Mouse (Mus musculus) MEL (cell line): ENCODE results near the gene Vps51. TPM values are rescaled to one million over a fixed set of nuclear protein-coding genes. Genes with fewer than 3 reads are reported as not detected.
A peak's percentile ranks its signal among the peaks of the same experiment; 100 is the strongest.

Source experiments
- DNase-seq: peaks from one replicate; pipeline ENCODE4 v3.0.0; 2011; ENCODE audit warnings: low read depth, low spot score
- H3K27ac ChIP-seq: 2 replicates; pipeline ENCODE4 v1.5.1; 2012; ENCODE audit warnings: low read depth, mild to moderate bottlenecking, control low read depth, low read length, moderate library complexity; ENCODE audit not compliant: control insufficient read depth
- H3K27me3 ChIP-seq, 2 experiments: fragments of 150-350 bp in 1 of 2; sonication (generic) in 1 of 2; 2 replicates each; pipeline ENCODE4 v1.6.1; 2012; ENCODE audit warnings: low read length in 2 of 2, mild to moderate bottlenecking in 2 of 2, improper control_type of control experiment in 1 of 2, moderate library complexity in 1 of 2; ENCODE audit not compliant: insufficient read depth in 2 of 2, control insufficient read depth in 1 of 2
- H3K36me3 ChIP-seq, 2 experiments: 2 replicates each; pipeline ENCODE4 v1.6.1; 2012 to 2014; ENCODE audit warnings: low read length in 2 of 2, improper control_type of control experiment in 1 of 2, inconsistent platforms in 1 of 2, mild to moderate bottlenecking in 1 of 2; ENCODE audit not compliant: insufficient read depth in 2 of 2, control insufficient read depth in 1 of 2
- H3K4me1 ChIP-seq, 2 experiments: fragments of 150-350 bp in 1 of 2; sonication (generic) in 1 of 2; 2 replicates each; pipeline ENCODE4 v1.6.1; 2012; ENCODE audit warnings: low read length in 2 of 2, improper control_type of control experiment in 1 of 2, mild to moderate bottlenecking in 1 of 2; ENCODE audit not compliant: insufficient read depth in 2 of 2, control insufficient read depth in 1 of 2
- H3K4me3 ChIP-seq, 2 experiments: fragments of 150-350 bp in 1 of 2; sonication (generic) in 1 of 2; 2 replicates each; pipeline ENCODE4 v1.5.1; 2012; ENCODE audit warnings: low read depth in 2 of 2, low read length in 2 of 2, mild to moderate bottlenecking in 2 of 2, moderate library complexity in 2 of 2, control low read depth in 1 of 2, improper control_type of control experiment in 1 of 2; ENCODE audit not compliant: control insufficient read depth in 1 of 2, insufficient read depth in 1 of 2
- H3K79me2 ChIP-seq: 2 replicates; pipeline ENCODE4 v1.6.1; 2012; ENCODE audit warnings: mild to moderate bottlenecking, low read length, moderate library complexity; ENCODE audit not compliant: control insufficient read depth, poor library complexity, insufficient read depth
- H3K9ac ChIP-seq: 2 replicates; pipeline ENCODE4 v1.6.1; 2012; ENCODE audit warnings: low read depth, mild to moderate bottlenecking, control low read depth, low read length, moderate library complexity; ENCODE audit not compliant: control insufficient read depth, poor library complexity, severe bottlenecking
- H3K9me3 ChIP-seq: fragments of 150-350 bp; sonication (generic); replicated peaks from 2 replicates; pipeline ENCODE4 v1.6.1; 2012; ENCODE audit warnings: mild to moderate bottlenecking, low read length, improper control_type of control experiment, moderate library complexity; ENCODE audit not compliant: insufficient read depth
- BHLHE40 ChIP-seq: IDR thresholded peaks from 2 replicates; pipeline ENCODE4 v1.6.1; 2012; ENCODE audit warnings: low read depth, mild to moderate bottlenecking, inconsistent platforms, low read length, improper control_type of control experiment, borderline replicate concordance
- CHD1 ChIP-seq: IDR thresholded peaks from 2 replicates; pipeline ENCODE4 v1.6.1; 2012; ENCODE audit warnings: low read depth, mild to moderate bottlenecking, inconsistent platforms, low read length, improper control_type of control experiment
- ELF1 ChIP-seq: IDR thresholded peaks from 2 replicates; pipeline ENCODE4 v1.6.1; 2014; ENCODE audit warnings: low read depth, mild to moderate bottlenecking, inconsistent platforms, low read length, improper control_type of control experiment, moderate library complexity
- EP300 ChIP-seq, 2 experiments: IDR thresholded peaks; 2 replicates each; pipeline ENCODE4 v1.6.1; 2011; ENCODE audit warnings: improper control_type of control experiment in 2 of 2, low read length in 2 of 2, low read depth in 1 of 2, mild to moderate bottlenecking in 1 of 2
- ETS1 ChIP-seq: IDR thresholded peaks from 2 replicates; pipeline ENCODE4 v1.6.1; 2012; ENCODE audit warnings: low read depth, mild to moderate bottlenecking, inconsistent platforms, low read length, improper control_type of control experiment, moderate library complexity
- GATA1 ChIP-seq: IDR thresholded peaks from 2 replicates; pipeline ENCODE4 v1.6.1; 2011; ENCODE audit warnings: low read depth, low read length, improper control_type of control experiment
- JUND ChIP-seq: IDR thresholded peaks from 2 replicates; pipeline ENCODE4 v1.6.1; 2011; ENCODE audit warnings: low read depth, mild to moderate bottlenecking, improper control_type of control experiment, low read length
- KAT2A ChIP-seq: conservative IDR thresholded peaks from 2 replicates; pipeline ENCODE4 v1.6.1; 2012; ENCODE audit warnings: low read depth, low read length, improper control_type of control experiment, inconsistent platforms
- MAX ChIP-seq: IDR thresholded peaks from 2 replicates; pipeline ENCODE4 v1.6.1; 2011; ENCODE audit warnings: low read length, improper control_type of control experiment
- MEF2A ChIP-seq: IDR thresholded peaks from 2 replicates; pipeline ENCODE4 v1.6.1; 2014; ENCODE audit warnings: low read depth, mild to moderate bottlenecking, inconsistent platforms, low read length, improper control_type of control experiment; ENCODE audit not compliant: poor library complexity, insufficient replicate concordance, severe bottlenecking; ENCODE audit errors: extremely low read depth
- MYC ChIP-seq: IDR thresholded peaks from 2 replicates; pipeline ENCODE4 v1.6.1; 2011; ENCODE audit warnings: low read depth, mild to moderate bottlenecking, low read length, improper control_type of control experiment, moderate library complexity
- POLR2A ChIP-seq, 2 experiments: IDR thresholded peaks; 2 replicates each; pipeline ENCODE4 v1.6.1; 2011 to 2012; ENCODE audit warnings: low read length in 2 of 2, mild to moderate bottlenecking in 2 of 2, control low read depth in 1 of 2, improper control_type of control experiment in 1 of 2, low read depth in 1 of 2, moderate library complexity in 1 of 2; ENCODE audit not compliant: control insufficient read depth in 1 of 2, insufficient read depth in 1 of 2, poor library complexity in 1 of 2
- POLR2AphosphoS2 ChIP-seq: IDR thresholded peaks from 2 replicates; pipeline ENCODE4 v1.6.1; 2011; ENCODE audit warnings: low read length, improper control_type of control experiment
- POLR2AphosphoS5 ChIP-seq: IDR thresholded peaks from 2 replicates; pipeline ENCODE4 v1.6.1; 2012; ENCODE audit warnings: low read depth, borderline replicate concordance, mild to moderate bottlenecking, inconsistent platforms, low read length, moderate library complexity, mixed read lengths
- RCOR1 ChIP-seq: IDR thresholded peaks from 2 replicates; pipeline ENCODE4 v1.6.1; 2012; ENCODE audit warnings: low read depth, mild to moderate bottlenecking, inconsistent platforms, low read length, improper control_type of control experiment
- TAL1 ChIP-seq: IDR thresholded peaks from 2 replicates; pipeline ENCODE4 v1.6.1; 2012; ENCODE audit warnings: mild to moderate bottlenecking, inconsistent platforms, low read length, moderate library complexity, mixed read lengths
- TCF12 ChIP-seq: IDR thresholded peaks from 2 replicates; pipeline ENCODE4 v1.6.1; 2014; ENCODE audit warnings: low read depth, mild to moderate bottlenecking, inconsistent platforms, low read length, improper control_type of control experiment, moderate library complexity
- UBTF ChIP-seq: IDR thresholded peaks from 2 replicates; pipeline ENCODE4 v1.6.1; 2012; ENCODE audit warnings: low read depth, mild to moderate bottlenecking, inconsistent platforms, low read length, improper control_type of control experiment, moderate library complexity, borderline replicate concordance; ENCODE audit not compliant: insufficient read depth
- USF1 ChIP-seq: IDR thresholded peaks from 2 replicates; pipeline ENCODE4 v1.6.1; 2014; ENCODE audit warnings: low read depth, mild to moderate bottlenecking, inconsistent platforms, low read length, improper control_type of control experiment, moderate library complexity
- USF2 ChIP-seq, 2 experiments: IDR thresholded peaks; 2 replicates each; pipeline ENCODE4 v1.6.1; 2011 to 2012; ENCODE audit warnings: improper control_type of control experiment in 2 of 2, low read length in 2 of 2, borderline replicate concordance in 1 of 2, inconsistent platforms in 1 of 2, low read depth in 1 of 2, mild to moderate bottlenecking in 1 of 2; ENCODE audit not compliant: insufficient read depth in 1 of 2
- ZC3H11A ChIP-seq: IDR thresholded peaks from 2 replicates; pipeline ENCODE4 v1.6.1; 2012; ENCODE audit warnings: low read depth, mild to moderate bottlenecking, inconsistent platforms, low read length, improper control_type of control experiment
- ZKSCAN1 ChIP-seq: IDR thresholded peaks from 2 replicates; pipeline ENCODE4 v1.6.1; 2012; ENCODE audit warnings: low read depth, mild to moderate bottlenecking, inconsistent platforms, low read length, improper control_type of control experiment, moderate library complexity
- polyA plus RNA-seq, 2 experiments: library from polyadenylated mRNA; stranded (reverse) in 1 of 2; unstranded in 1 of 2; fragments of >175 nt in 1 of 2; fragments of >200 nt in 1 of 2; gene quantifications; 2 replicates each; pipeline versions ENCODE4 v1.2.1 to v1.2.4; 2012; ENCODE audit warnings: low replicate concordance in 2 of 2, low read depth in 1 of 2; ENCODE audit not compliant: insufficient read length in 2 of 2, insufficient read depth in 1 of 2, missing spikeins in 1 of 2
- total RNA-seq: library from RNA; depleted of rRNA; stranded (reverse); fragments of 300-350 nt; gene quantifications from 2 replicates; pipeline ENCODE4 v1.2.3, GENCODE M21; 2012

Vps51 gene
- total and polyA plus RNA-seq, 3 experiments: 29.4 to 60.5 TPM; not detected in 1

DNA sequence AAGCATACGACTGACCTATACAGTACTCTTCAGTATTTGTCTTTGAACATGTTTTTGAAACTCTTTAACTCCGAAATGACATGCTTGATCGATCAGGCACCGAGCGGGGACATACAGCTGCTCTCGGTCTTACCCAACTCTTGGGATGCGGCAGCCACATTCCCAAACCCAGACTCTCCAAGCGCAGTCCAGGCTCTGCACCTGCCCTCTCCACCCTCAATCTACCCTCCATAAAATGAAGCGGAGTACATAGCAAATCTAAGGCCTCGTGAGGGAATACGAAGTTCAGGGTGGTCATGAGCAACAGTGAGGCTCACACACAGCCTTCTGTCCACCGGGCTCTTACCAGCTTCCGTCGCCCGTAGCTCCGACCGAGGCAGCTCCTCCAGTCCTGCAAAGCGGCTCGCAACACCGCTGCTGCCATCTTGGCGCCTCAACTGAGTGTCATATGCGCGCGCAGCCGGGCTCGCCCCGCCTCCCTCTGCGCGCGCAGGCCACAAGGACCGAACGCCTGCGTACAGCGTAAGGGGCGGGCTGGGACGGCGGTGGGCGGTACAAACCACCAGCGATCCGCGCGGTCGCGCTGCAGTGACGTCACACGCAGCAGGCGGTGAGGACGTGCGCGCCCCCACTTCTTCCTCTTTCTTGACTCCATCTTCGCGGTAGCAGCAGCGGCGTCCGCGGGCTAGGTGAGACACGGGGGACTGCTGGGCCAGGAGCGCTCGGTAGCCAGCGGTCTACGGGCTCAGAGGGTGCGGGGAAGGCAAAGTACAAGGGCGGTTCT is 19.5 kb downstream of the Vps51 start, which contains the start of the genes Mrpl49 and Fau (continued):
- TF ChIP-seq USF2 (IDR thresholded peaks at IDR 0.05; ENCODE audit: borderline replicate concordance in 1 of 2, insufficient read depth in 1 of 2, low read depth in 1 of 2, low read length in 2 of 2) (no peak), GATA1 (no peak), ELF1 (peak; percentile 84), POLR2AphosphoS2 (peak; percentile 95), MAX (peak; percentile 29; the same call in 1 of the 2 replicates), TAL1 (no peak), TCF12 (peak; percentile 70; the same call in 1 of the 2 replicates)

DNA sequence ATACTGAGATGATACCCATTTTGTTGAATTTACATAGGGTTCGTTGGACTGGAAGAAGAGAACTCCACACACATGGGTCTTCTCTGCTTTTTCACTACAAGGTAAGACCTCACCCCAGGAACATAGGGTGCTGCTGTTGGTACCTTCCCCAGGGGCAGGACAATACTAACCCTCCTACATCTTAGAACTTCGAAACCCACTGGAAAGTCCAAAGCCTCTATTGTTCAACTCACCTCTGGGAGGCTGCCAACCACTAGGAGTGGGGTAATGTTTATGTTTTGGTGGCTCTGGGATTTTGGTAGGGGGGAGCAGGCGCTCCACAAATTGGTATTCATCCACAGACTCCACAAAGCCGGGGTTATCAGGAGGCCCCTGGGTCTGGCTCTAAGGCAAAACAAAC is 20.3 kb downstream of the Vps51 start:
- Histone ChIP-seq H3K79me2 (peaks cover 39% of the 10 kb centered on the region), H3K27me3 (no peaks in the 10 kb centered on the region), H3K4me3 (peak overlapping the region; percentile 95), H3K27ac (no peak overlapping the region), H3K36me3 (peaks cover 8 to 18% of the 10 kb centered on the region in 2 experiments), H3K9me3 (no peaks in the 10 kb centered on the region), H3K9ac (peak overlapping the region; percentile 96), H3K4me1 (peaks cover 0 to 10% of the 10 kb centered on the region in 2 experiments; a peak in 1 of 4 replicates)
- TF ChIP-seq JUND (no peak), EP300 (IDR thresholded peaks at IDR 0.05; ENCODE audit: low read depth in 1 of 2, low read length in 2 of 2) (no peak), BHLHE40 (no peak), USF1 (no peak), RCOR1 (no peak), POLR2AphosphoS2 (no peak), POLR2A (IDR thresholded peaks at IDR 0.05; ENCODE audit: control insufficient read depth in 1 of 2, insufficient read depth in 1 of 2, low read depth in 1 of 2, low read length in 2 of 2, poor library complexity in 1 of 2) (no peak; a peak in 1 of 4 replicates), MYC (no peak), KAT2A (no peak), GATA1 (no peak), ZC3H11A (no peak), CHD1 (no peak), TCF12 (no peak), UBTF (no peak), ZKSCAN1 (no peak), POLR2AphosphoS5 (no peak), ETS1 (no peak), TAL1 (no peak), MEF2A (no peak)
- DNase-seq: no peak
